Mouse (Mus musculus) adrenal gland, adult 18-20 months (tissue): ENCODE measurements around the gene Dmgdh. TPM values are rescaled to one million over a fixed set of nuclear protein-coding genes. Genes with fewer than 3 reads are reported as not detected.
A peak's percentile ranks its signal among the peaks of the same experiment; 100 is the strongest.

Experiments
- DNase-seq, 2 experiments: peaks; one replicate each; pipeline ENCODE4 v3.0.0; 2021 to 2022; ENCODE audit warnings: low spot score in 2 of 2
- microRNA-seq, 2 experiments: library from miRNA; unstranded; fragments of <30 nt; microRNA quantifications; one replicate each; pipeline ENCODE4 v1.2.0; 2021; ENCODE audit warnings: borderline number of aligned reads in 2 of 2
- total RNA-seq, 2 experiments: library from RNA; stranded (reverse); gene quantifications; 1 replicate in 1 of 2; 2 replicates in 1 of 2; pipeline ENCODE4 v1.2.3; 2021

Dmgdh gene
- total RNA-seq, 2 experiments from 2014 or later, result 0.17 TPM; not detected in 1

- DNase-seq, result peak; percentile 77 to 82
Observed at GRCm38 (mm10) chr13:93771588-93772278, 97.5 kb downstream of the Dmgdh start, which contains the start of gene Arsb. Gene Arsb, plus strand, starts transcription at chr13:93771630.

GRCm38 (mm10) chr13:93772279-93772636 lies 98.0 kb downstream of the Dmgdh start:
- DNase-seq, result no peak

- DNase-seq, result no peak
Observed at GRCm38 (mm10) chr13:93772861-93773260, 98.6 kb downstream of the Dmgdh start.

- DNase-seq, result no peak
Observed at GRCm38 (mm10) chr13:93773704-93774315, 99.6 kb downstream of the Dmgdh start.

- DNase-seq, result no peak
Observed at GRCm38 (mm10) chr13:93782823-93783222, 108.6 kb downstream of the Dmgdh start.

- DNase-seq, result no peak
Observed at GRCm38 (mm10) chr13:93785329-93785728, 111.1 kb downstream of the Dmgdh start.

GRCm38 (mm10) chr13:93786051-93786450 lies 111.8 kb downstream of the Dmgdh start:
- DNase-seq, result no peak

- no peak for DNase-seq
Observed at GRCm38 (mm10) chr13:93787647-93788046, 113.4 kb downstream of the Dmgdh start.

GRCm38 (mm10) chr13:93792945-93793642 lies 118.9 kb downstream of the Dmgdh start:
- DNase-seq, result no peak

GRCm38 (mm10) chr13:93793643-93794182 lies 119.5 kb downstream of the Dmgdh start:
- DNase-seq, result no peak

GRCm38 (mm10) chr13:93797011-93797600 lies 122.9 kb downstream of the Dmgdh start:
- DNase-seq, result no peak

Small RNAs within 50 kb of the gene (microRNA-seq; reads per million reads assigned to microRNA genes)
- gene Mir5624, result 0 reads per million in 2 experiments

Other genes starting within 250 kb of the Dmgdh start
- 10 to 100 TPM; 37.0 to 51.1 TPM for gene Jmy, start 174.6 kb upstream of the Dmgdh start, total RNA-seq
- gene Bhmt, start 36.5 kb upstream of the Dmgdh start, total RNA-seq, result 10 to 100 TPM in 1 of 2 experiments, under 1 TPM in 1; 0.32 to 10.5 TPM
- under 1 TPM in 1 of 2 experiments, not detected in 1; 0.17 TPM for gene Bhmt2, start 131 bp upstream of the Dmgdh start, total RNA-seq
- gene Arsb, start 97.2 kb downstream of the Dmgdh start, total RNA-seq, result 10 to 100 TPM; 36.6 to 49.1 TPM